Mouse (Mus musculus): ENCODE measurements around the gene Sumo1.

Sumo1 gene

DNA sequence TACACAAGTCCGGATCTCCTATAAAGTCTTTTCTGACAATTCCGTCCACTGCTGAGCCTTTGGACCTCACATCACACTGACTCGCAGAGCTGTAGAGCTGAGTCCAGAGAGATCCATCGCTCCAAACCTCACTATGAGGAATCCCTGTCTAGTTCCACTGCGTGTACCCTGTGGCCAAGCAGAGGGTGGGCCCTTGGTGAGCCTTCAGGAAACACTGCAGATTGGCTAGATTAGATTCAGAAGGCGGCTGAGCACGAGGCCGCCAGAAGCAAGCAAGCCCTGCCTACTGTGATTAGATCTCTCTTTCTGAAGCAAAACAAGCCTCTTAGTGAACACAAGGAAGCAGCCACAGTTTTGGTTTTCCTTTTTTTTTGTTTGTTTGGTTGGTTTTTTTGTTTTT, 126.7 kb downstream of the Sumo1 start:
- no peak for DNase-seq

DNA sequence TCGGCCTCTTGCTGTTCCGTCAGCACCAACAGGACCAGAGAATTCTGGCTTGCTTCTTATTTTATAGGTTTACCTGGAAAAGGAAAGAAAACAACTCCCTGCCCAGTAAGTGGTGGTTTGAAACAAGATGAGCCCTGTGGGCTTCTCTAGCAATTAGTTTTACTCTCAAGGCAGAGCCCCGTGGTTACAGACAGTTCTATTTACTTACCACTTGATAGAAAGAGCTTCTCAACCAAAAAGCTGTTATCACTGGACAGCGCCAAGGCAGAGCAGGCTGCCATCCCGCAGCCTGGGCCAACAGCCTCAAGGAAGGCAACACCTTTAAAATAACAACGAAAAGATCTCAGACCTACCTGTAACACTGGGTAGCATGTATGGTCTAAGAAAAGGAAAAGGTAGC, 128.4 kb downstream of the Sumo1 start:
- no peak for DNase-seq

DNA sequence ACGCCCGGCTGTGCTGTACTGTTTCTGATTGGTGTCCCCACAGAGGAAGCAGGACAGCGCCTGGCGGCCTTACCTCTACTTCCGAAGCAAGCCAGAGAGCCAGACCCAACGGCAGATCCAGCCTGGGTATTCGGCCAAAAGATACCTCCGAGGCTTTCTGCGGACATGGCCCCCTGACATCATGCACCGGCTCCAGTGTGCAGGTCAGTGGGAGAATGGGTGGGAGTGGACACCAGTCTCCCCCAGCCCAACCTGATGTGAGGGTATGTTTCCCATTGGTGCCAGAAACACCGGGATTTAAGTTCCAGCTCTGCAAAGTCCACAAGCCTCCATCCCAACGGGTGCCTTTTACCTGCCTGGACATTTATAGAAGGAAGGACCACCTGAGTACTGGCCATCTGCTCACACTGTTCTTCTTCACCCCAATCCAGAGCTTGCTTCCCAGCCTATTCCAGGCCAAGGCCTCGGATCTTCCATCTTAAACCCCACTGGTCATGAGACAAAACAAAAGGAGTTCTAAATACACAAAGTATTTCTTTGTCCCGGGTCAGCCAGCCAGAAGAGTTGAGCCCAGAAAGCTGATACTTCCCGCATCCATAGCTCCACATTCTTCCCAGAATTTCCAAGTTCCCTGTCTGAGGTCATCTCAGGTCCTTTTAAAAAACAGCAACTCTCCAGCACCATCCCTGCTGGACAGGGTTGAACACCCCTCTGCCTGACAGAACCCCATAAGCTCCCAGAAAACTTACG, 129.2 kb downstream of the Sumo1 start:
- no peak for DNase-seq

DNA sequence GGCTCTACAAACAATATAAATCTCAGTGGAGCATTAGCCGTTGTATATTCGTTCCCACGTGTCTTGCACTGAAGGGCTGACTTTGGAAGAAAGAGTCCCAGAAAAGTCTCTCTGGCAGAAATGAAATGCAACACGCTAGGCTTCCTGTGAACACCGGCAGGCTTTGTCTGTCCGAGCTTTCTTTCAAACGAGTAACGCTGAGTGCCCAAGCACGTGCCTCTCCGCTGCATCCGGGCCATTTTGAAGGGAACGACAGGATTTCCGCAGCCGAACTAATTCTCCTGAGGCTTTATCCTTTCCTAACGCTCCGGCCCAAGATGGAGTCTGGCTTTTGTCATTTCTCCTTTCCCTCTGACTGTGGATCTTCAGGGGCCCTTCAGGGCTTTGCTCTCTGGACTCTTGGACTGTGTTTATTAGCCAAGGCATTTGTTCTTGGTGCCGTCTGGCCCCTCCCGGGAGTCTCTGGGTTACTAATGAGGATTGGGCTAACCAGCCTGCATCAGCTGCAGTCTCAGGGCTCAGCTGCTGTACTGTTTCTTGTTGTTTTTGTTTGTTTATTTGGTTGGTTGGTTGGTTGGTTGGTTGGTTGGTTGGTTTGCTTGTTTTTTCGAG, 130.0 kb downstream of the Sumo1 start:
- no peak for DNase-seq

DNA sequence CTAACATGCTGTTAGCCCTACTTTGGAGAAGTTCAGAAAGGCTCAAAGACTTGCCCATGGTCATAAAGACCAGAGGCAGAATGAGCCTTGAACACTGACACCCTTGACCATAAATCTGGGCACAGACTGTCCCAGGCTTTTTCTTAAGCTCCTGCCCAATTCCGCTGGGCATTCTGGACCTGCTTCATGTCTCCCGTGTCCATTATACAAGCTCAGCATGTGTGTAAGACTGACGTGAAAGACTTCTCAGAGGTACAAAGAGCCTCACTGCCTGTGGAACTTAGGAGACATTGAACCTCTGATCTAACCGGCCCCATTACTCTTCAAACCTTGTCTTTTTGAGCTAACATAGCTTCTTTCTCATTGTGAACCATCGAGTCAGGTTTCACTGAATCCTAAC, 132.3 kb downstream of the Sumo1 start:
- DNase-seq = no peak
